Mouse (Mus musculus): Measurements from ENCODE around the gene Polr3c. TPM values are rescaled to one million over a fixed set of nuclear protein-coding genes. Genes with fewer than 3 reads are reported as not detected.

Polr3c gene
- polyA plus RNA-seq, 1 experiment from 2014 or later = 41.5 TPM

Other genes with a start within 250 kb of the Polr3c start
- 1.1 and 1.8 TPM in 2 replicates for gene Hfe2, start 202.5 kb downstream of the Polr3c start, polyA plus RNA-seq (2015; fragmentation: Nextera tagmentation; extraction: Ambion mirVana)
- gene Txnip, start 169.7 kb downstream of the Polr3c start, polyA plus RNA-seq (2015; fragmentation: Nextera tagmentation; extraction: Ambion mirVana) = 144 and 153 TPM in 2 replicates
- 2.1 TPM in 2 replicates for gene Gm16253, start 150.6 kb downstream of the Polr3c start, polyA plus RNA-seq (2015; fragmentation: Nextera tagmentation; extraction: Ambion mirVana)
- gene Polr3gl, start 133.4 kb downstream of the Polr3c start, polyA plus RNA-seq (2015; fragmentation: Nextera tagmentation; extraction: Ambion mirVana) = 38.1 and 39.8 TPM in 2 replicates
- gene Ankrd34a, start 131.0 kb downstream of the Polr3c start, polyA plus RNA-seq (2015; fragmentation: Nextera tagmentation; extraction: Ambion mirVana) = 1.8 and 2.8 TPM in 2 replicates
- 6.5 and 8.0 TPM in 2 replicates for gene Lix1l, start 126.5 kb downstream of the Polr3c start, polyA plus RNA-seq (2015; fragmentation: Nextera tagmentation; extraction: Ambion mirVana)
- 145 and 151 TPM in 2 replicates for gene Rbm8a, start 97.7 kb downstream of the Polr3c start, polyA plus RNA-seq (2015; fragmentation: Nextera tagmentation; extraction: Ambion mirVana)
- gene Pex11b, start 92.3 kb downstream of the Polr3c start, polyA plus RNA-seq (2015; fragmentation: Nextera tagmentation; extraction: Ambion mirVana) = 54.9 and 56.8 TPM in 2 replicates
- gene Gm42957, start 92.2 kb downstream of the Polr3c start, polyA plus RNA-seq (2015; fragmentation: Nextera tagmentation; extraction: Ambion mirVana) = 0.09 and 0.17 TPM in 2 replicates
- 0.83 and 2.2 TPM in 2 replicates for gene Itga10, start 82.0 kb downstream of the Polr3c start, polyA plus RNA-seq (2015; fragmentation: Nextera tagmentation; extraction: Ambion mirVana)
- 0.86 and 1.1 TPM in 2 replicates for gene Ankrd35, start 57.5 kb downstream of the Polr3c start, polyA plus RNA-seq (2015; fragmentation: Nextera tagmentation; extraction: Ambion mirVana)
- 61.9 and 73.0 TPM in 2 replicates for gene Pias3, start 31.2 kb downstream of the Polr3c start, polyA plus RNA-seq (2015; fragmentation: Nextera tagmentation; extraction: Ambion mirVana)
- gene Nudt17, start 19.1 kb downstream of the Polr3c start, polyA plus RNA-seq (2015; fragmentation: Nextera tagmentation; extraction: Ambion mirVana) = 10.0 and 10.5 TPM in 2 replicates
- 56.6 and 57.2 TPM in 2 replicates for gene Rnf115, start within 50 bp of the Polr3c start, polyA plus RNA-seq (2015; fragmentation: Nextera tagmentation; extraction: Ambion mirVana)
- 125 and 138 TPM in 2 replicates for gene Pdzk1, start 101.7 kb upstream of the Polr3c start, polyA plus RNA-seq (2015; fragmentation: Nextera tagmentation; extraction: Ambion mirVana)
- gene Cd160, start 101.7 kb upstream of the Polr3c start, polyA plus RNA-seq (2015; fragmentation: Nextera tagmentation; extraction: Ambion mirVana) = 0.09 and 0.16 TPM in 2 replicates
- gene Gja5, start 177.1 kb upstream of the Polr3c start, polyA plus RNA-seq (2015; fragmentation: Nextera tagmentation; extraction: Ambion mirVana) = 24.3 and 25.1 TPM in 2 replicates
- 44.0 and 44.2 TPM in 2 replicates for gene Gpr89, start 177.7 kb upstream of the Polr3c start, polyA plus RNA-seq (2015; fragmentation: Nextera tagmentation; extraction: Ambion mirVana)
- gene Gja8, start 198.4 kb upstream of the Polr3c start, polyA plus RNA-seq (2015; fragmentation: Nextera tagmentation; extraction: Ambion mirVana) = 0.09 and 0.18 TPM in 2 replicates

Measured in kidney, embryonic 15.5 days (tissue).